Mouse (Mus musculus) forebrain, postnatal 0 days (tissue): Measurements from ENCODE around the gene Dclre1b. TPM values are rescaled to one million over a fixed set of nuclear protein-coding genes. Genes with fewer than 3 reads are reported as not detected.
"Not testable (repeated sequence)": the region's sequence is repeated elsewhere in the genome, so short reads cannot be mapped to it uniquely, and the experiment has no call there.

Source experiments
- ATAC-seq: fragments of 200-750 bp; cut with Nextera tagmentation; 2 replicates; pipeline ENCODE4 v1.8.0; 2017; ENCODE audit warnings: mild to moderate bottlenecking, moderate library complexity
- DNase-seq: peaks from one replicate; pipeline ENCODE4 v3.0.0-alpha.2; 2015
- H3K27ac ChIP-seq: fragments of 300-500 bp; sonication (generic); 2 replicates; pipeline ENCODE4 v1.5.1; 2014; ENCODE audit warnings: low read depth, mild to moderate bottlenecking, antibody characterized with exemption, low read length, moderate library complexity, mixed read lengths
- H3K27me3 ChIP-seq: fragments of 300-500 bp; sonication (generic); 2 replicates; pipeline ENCODE4 v1.6.1; 2014; ENCODE audit warnings: mild to moderate bottlenecking, low read length, mixed read lengths; ENCODE audit not compliant: insufficient read depth
- H3K36me3 ChIP-seq: fragments of 300-500 bp; sonication (generic); 2 replicates; pipeline ENCODE4 v1.6.1; 2014; ENCODE audit warnings: mild to moderate bottlenecking, moderate library complexity; ENCODE audit not compliant: insufficient read depth
- H3K4me1 ChIP-seq: fragments of 300-500 bp; sonication (generic); 2 replicates; pipeline ENCODE4 v1.6.1; 2014; ENCODE audit warnings: antibody characterized with exemption; ENCODE audit not compliant: insufficient read depth
- H3K4me2 ChIP-seq: fragments of 300-500 bp; sonication (generic); 2 replicates; pipeline ENCODE4 v1.6.1; 2014; ENCODE audit warnings: low read depth, mild to moderate bottlenecking, moderate library complexity
- H3K4me3 ChIP-seq: fragments of 300-500 bp; sonication (generic); 2 replicates; pipeline ENCODE4 v1.5.1; 2014; ENCODE audit warnings: low read depth, low read length, mixed read lengths
- H3K9ac ChIP-seq: fragments of 300-500 bp; sonication (generic); 2 replicates; pipeline ENCODE4 v1.6.1; 2014; ENCODE audit warnings: mild to moderate bottlenecking
- H3K9me3 ChIP-seq: fragments of 300-500 bp; sonication (generic); 2 replicates; pipeline ENCODE4 v1.6.1; 2016; ENCODE audit warnings: low read length
- CTCF ChIP-seq: sonication (generic); IDR thresholded peaks from 2 replicates; pipeline ENCODE4 v1.5.1; 2016; ENCODE audit warnings: antibody characterized with exemption, control low read depth, low read depth
- WGBS: fragments of 180-500 bp; shearing (Covaris S2); extraction: QIAGEN DNeasy Blood & Tissue Kit; methylation state at CpG from one replicate; pipeline ENCODE4 v1.1.7; 2014; 5-methylcytosine and 5-hydroxymethylcytosine counted together
- polyA plus RNA-seq: library from polyadenylated mRNA; unstranded; fragments of >200 nt; fragmentation: Nextera tagmentation; extraction: Ambion mirVana; gene quantifications from 2 replicates; pipeline ENCODE4 v1.2.1, GENCODE M21; 2015
- total RNA-seq: library from RNA; depleted of rRNA; stranded (reverse); fragments of >200 nt; gene quantifications from 2 replicates; pipeline ENCODE4 v1.2.3, GENCODE M21; 2014

The Dclre1b gene
- total and polyA plus RNA-seq, 2 experiments from 2014 or later, result 5.2 to 20.5 TPM

DNA sequence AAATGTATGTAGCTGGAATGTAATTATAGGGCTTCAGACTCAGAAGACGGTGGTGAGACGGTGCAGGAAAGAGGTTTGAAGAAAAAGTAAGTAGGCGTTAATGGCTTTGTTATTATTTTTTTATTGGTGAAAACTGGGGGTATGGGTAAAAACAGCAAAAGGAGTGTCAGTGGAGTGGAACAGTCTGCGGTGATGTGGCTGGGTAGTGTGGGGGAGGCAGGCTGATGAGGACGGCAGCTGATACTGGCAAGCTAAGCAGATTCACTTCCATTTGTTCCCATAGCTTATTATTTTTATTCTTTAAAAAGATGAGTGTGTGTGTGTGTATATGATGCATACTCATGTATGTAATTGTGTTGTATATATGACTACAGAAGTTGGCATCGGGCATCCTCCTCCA lies 42.2 kb upstream of the Dclre1b start:
- no peaks in the 10 kb centered on the region for H3K4me1 ChIP-seq
- WGBS, result 90% methylated on average over 6 of the region's 6 CpGs
- TF ChIP-seq CTCF, result no peak
- no peaks in the 10 kb centered on the region for H3K27me3 ChIP-seq
- H3K27ac ChIP-seq, result no peak overlapping the region
- no peak overlapping the region for H3K4me2 ChIP-seq
- H3K9me3 ChIP-seq, result no peaks in the 10 kb centered on the region
- H3K9ac ChIP-seq, result no peak overlapping the region
- no peak for ATAC-seq
- H3K36me3 ChIP-seq, result no peaks in the 10 kb centered on the region
- H3K4me3 ChIP-seq, result no peak overlapping the region
- no peak for DNase-seq

DNA sequence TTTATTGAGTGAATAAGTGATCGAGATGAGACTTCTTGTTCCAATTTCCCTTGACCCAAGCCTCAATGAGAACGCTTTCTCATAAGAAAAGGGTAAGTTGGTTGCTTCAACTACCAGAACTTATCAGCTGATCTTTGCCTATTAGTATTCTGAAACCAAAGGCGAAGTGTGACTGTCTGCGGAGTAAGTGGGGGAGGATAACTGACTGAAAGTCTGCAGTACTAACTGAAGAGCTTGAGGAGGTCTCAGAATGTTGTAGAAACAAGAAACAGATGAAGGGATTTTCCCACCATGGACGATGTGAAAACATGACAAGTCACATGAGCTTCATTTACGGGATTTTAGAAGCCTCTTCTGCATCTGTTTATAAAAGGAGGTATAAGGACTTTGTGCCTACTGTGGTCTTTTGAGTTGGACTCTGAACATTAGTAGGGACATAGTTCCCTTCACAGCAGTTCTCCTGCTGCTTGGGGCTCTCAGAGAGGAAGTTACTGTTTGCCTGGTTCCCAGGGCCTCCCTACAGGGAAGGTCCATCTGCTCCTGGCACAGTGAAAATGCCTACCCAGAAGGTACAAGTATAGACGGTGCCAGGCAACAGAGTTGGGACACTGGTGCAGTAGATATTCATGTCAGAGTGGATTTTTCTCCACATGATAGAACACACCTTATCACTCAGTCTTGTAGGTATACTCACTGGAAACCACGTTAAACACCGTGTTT lies 41.6 kb upstream of the Dclre1b start:
- no peak for TF ChIP-seq CTCF
- ATAC-seq (no peak), DNase-seq (no peak)
- H3K9me3 ChIP-seq, result no peaks in the 10 kb centered on the region
- H3K36me3 ChIP-seq, result no peaks in the 10 kb centered on the region
- H3K27ac ChIP-seq, result no peak overlapping the region
- no peaks in the 10 kb centered on the region for H3K27me3 ChIP-seq
- no peaks in the 10 kb centered on the region for H3K4me1 ChIP-seq
- no peak overlapping the region for H3K4me3 ChIP-seq
- 86% methylated on average over 9 of the region's 9 CpGs for WGBS
- H3K9ac ChIP-seq, result no peak overlapping the region
- no peak overlapping the region for H3K4me2 ChIP-seq

DNA sequence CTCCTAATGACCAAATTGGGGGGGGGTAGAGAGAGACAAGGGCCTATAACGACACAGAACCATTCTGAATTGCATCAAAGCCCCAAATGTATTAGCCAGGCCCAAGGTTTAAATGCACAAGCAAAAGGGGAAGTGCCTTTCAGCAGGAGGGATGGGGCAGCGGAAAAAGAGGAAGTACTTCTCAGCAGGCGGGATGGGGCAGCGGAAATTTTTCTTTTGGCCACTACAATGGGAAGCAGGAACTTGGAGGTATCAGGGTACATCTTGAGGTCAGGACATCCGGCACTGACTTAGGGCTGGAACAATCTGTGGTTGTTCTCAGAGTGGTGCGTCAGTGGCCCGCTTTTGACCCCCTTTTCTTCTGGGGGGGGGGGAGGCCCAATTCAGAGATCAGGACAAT lies 31.7 kb upstream of the Dclre1b start:
- H3K9ac ChIP-seq, H3K36me3 ChIP-seq, H3K4me1 ChIP-seq, DNase-seq, H3K4me2 ChIP-seq, H3K9me3 ChIP-seq, H3K27ac ChIP-seq, H3K27me3 ChIP-seq, H3K4me3 ChIP-seq, ATAC-seq: not testable (repeated sequence)
- WGBS, result 94% methylated on average over 7 of the region's 7 CpGs

DNA sequence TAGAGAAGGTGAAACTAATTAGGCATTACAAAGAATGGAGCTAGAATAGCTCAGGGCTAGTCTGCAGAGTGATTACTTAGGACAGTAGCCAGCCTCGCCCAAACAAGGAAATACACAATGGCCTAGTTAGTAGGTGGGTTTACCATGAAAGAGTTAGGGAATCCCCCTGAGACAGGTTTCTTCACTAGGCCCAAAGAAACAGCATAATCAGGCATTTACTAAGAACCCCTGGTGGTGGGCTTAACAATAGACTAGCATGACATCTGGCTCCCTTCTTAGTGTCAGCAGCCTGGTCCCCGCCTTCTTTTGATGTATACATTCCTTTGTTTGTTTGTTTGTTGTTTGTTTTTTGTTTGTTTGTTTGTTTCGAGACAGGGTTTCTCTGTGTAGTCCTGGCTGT lies 31.0 kb upstream of the Dclre1b start:
- whole genome bisulfite sequencing, result 77% methylated on average over 3 of the region's 3 CpGs
- DNase-seq, ATAC-seq: not testable (repeated sequence)

DNA sequence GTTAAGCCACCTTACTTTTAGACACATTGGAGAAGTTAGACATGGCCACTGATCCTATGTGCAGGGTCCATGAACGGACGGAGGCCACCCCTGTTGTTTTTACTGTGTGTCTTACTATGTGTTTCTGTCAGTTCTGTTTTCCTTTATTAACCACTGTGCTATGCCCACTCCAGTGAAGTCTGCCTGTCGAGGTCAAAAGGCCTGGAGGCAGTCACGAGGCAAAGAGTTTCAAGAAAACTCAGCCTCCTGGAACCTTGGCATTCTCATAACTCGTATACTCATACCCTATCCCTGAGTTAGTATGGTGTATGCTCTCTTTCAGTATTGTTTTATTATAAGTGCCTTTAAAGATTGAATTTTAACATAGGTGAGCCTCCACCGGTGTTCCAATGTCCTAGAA lies 30.5 kb upstream of the Dclre1b start:
- Histone ChIP-seq H3K4me3 (no peak overlapping the region), H3K36me3 (no peaks in the 10 kb centered on the region), H3K9ac (no peak overlapping the region), H3K4me1 (no peaks in the 10 kb centered on the region), H3K27me3 (no peaks in the 10 kb centered on the region), H3K27ac (no peak overlapping the region), H3K9me3 (no peaks in the 10 kb centered on the region), H3K4me2 (no peak overlapping the region)
- ATAC-seq (no peak), DNase-seq (no peak)
- TF ChIP-seq CTCF, result no peak
- WGBS, result 90% methylated on average over 6 of the region's 6 CpGs

More for the DNA sequence above, 31.0 kb upstream of the Dclre1b start:
- H3K27ac ChIP-seq, H3K4me3 ChIP-seq, H3K9me3 ChIP-seq, H3K36me3 ChIP-seq, H3K27me3 ChIP-seq, H3K4me2 ChIP-seq, H3K4me1 ChIP-seq, H3K9ac ChIP-seq: not testable (repeated sequence)

DNA sequence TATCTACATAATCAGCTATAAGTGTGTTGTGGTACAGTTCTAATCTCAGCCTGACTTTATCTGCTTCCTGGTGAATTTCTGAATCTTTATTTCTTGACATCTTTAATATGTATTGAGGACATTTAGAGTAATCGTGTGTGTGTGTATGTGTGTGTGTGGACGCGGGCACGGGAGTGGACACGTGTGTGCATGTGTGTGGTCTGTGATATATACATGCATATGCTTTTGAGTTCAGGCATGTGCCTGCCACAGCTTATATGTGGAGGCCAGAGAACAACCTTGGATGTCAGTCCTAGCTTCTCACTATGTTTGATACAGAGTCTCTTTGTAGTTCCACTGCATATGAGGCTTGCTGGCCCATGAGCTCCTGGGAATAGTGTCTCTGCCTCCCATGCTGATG lies 27.2 kb upstream of the Dclre1b start:
- H3K9ac ChIP-seq, result no peak overlapping the region
- no peaks in the 10 kb centered on the region for H3K27me3 ChIP-seq
- DNase-seq, result no peak
- no peaks in the 10 kb centered on the region for H3K9me3 ChIP-seq
- no peaks in the 10 kb centered on the region for H3K4me1 ChIP-seq
- no peak overlapping the region for H3K4me2 ChIP-seq
- no peak for ATAC-seq
- TF ChIP-seq CTCF, result no peak
- H3K36me3 ChIP-seq, result no peaks in the 10 kb centered on the region
- no peak overlapping the region for H3K4me3 ChIP-seq
- no peak overlapping the region for H3K27ac ChIP-seq
- WGBS, result 92% methylated on average over 5 of the region's 5 CpGs

DNA sequence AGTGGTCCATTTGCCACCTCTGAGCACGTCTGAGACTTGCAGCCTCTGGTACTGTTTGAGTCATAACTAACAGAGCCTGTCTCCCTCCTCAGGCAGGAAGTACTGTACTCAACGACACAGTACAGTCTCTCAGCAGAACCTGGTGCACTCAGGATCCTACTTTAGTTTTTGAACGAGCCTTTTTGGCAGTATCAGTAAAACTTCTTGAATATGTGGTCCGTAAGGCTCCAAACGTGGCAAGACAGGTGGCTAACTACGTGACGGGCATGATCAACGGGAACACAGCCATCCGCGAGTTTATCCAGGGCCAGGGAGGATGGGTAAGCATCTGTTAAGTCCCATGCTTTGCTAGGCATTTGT lies 26.7 kb upstream of the Dclre1b start:
- Histone ChIP-seq H3K27ac (no peak overlapping the region), H3K36me3 (no peaks in the 10 kb centered on the region), H3K4me3 (no peak overlapping the region), H3K4me2 (no peak overlapping the region), H3K4me1 (no peaks in the 10 kb centered on the region), H3K9ac (no peak overlapping the region), H3K27me3 (no peaks in the 10 kb centered on the region), H3K9me3 (no peaks in the 10 kb centered on the region)
- TF ChIP-seq CTCF, result no peak
- DNase-seq, result peak; percentile 12
- WGBS, result 64% methylated on average over 10 of the region's 10 CpGs
- ATAC-seq, result no peak
